Mouse (Mus musculus) midbrain, embryonic 16.5 days (tissue): ENCODE data around the gene Creb3l4. TPM values are rescaled to one million over a fixed set of nuclear protein-coding genes. Genes with fewer than 3 reads are reported as not detected.

Experiments used
- ATAC-seq: fragments of 200-750 bp; cut with Nextera tagmentation; 2 replicates; pipeline ENCODE4 v1.8.0; 2017; ENCODE audit warnings: moderate TSS enrichment
- H3K27ac ChIP-seq: fragments of 300-500 bp; sonication (generic); 2 replicates; pipeline ENCODE4 v1.5.1; 2014; ENCODE audit warnings: mild to moderate bottlenecking, low read length, mixed read lengths
- H3K27me3 ChIP-seq: fragments of 300-500 bp; sonication (generic); 2 replicates; pipeline ENCODE4 v1.6.1; 2014; ENCODE audit warnings: low read depth, low read length, mixed read lengths; ENCODE audit not compliant: control insufficient read depth, insufficient read depth
- H3K36me3 ChIP-seq: fragments of 300-500 bp; sonication (generic); 2 replicates; pipeline ENCODE4 v1.6.1; 2014; ENCODE audit warnings: mild to moderate bottlenecking, low read length, moderate library complexity, mixed read lengths; ENCODE audit not compliant: control insufficient read depth, insufficient read depth
- H3K4me1 ChIP-seq: fragments of 300-500 bp; sonication (generic); 2 replicates; pipeline ENCODE4 v1.6.1; 2014; ENCODE audit warnings: mild to moderate bottlenecking, low read length, mixed read lengths; ENCODE audit not compliant: control insufficient read depth, insufficient read depth
- H3K4me2 ChIP-seq: fragments of 300-500 bp; sonication (generic); 2 replicates; pipeline ENCODE4 v1.6.1; 2014; ENCODE audit warnings: mild to moderate bottlenecking, low read length, mixed read lengths
- H3K4me3 ChIP-seq: fragments of 300-500 bp; sonication (generic); 2 replicates; pipeline ENCODE4 v1.5.1; 2014; ENCODE audit warnings: low read depth, mild to moderate bottlenecking, low read length, moderate library complexity, mixed read lengths
- H3K9ac ChIP-seq: fragments of 300-500 bp; sonication (generic); 2 replicates; pipeline ENCODE4 v1.6.1; 2014; ENCODE audit warnings: low read depth, low read length, mixed read lengths
- H3K9me3 ChIP-seq: fragments of 300-500 bp; sonication (generic); replicated peaks from 2 replicates; pipeline ENCODE4 v1.6.1; 2014; ENCODE audit warnings: mild to moderate bottlenecking, low read length, mixed read lengths; ENCODE audit not compliant: control insufficient read depth, poor library complexity, severe bottlenecking
- WGBS: fragments of 180-500 bp; shearing (Covaris S2); extraction: QIAGEN DNeasy Blood & Tissue Kit; methylation state at CpG from one replicate; pipeline ENCODE4 v1.1.7; 2014; 5-methylcytosine and 5-hydroxymethylcytosine counted together
- polyA plus RNA-seq: library from polyadenylated mRNA; unstranded; fragments of >200 nt; fragmentation: Nextera tagmentation; extraction: Ambion mirVana; gene quantifications from 2 replicates; pipeline ENCODE4 v1.2.1, GENCODE M21; 2015

The Creb3l4 gene
- polyA plus RNA-seq, 1 experiment from 2014 or later, result 1.1 TPM

- H3K27me3 ChIP-seq, result no peaks in the 10 kb centered on the region
- H3K9me3 ChIP-seq, result no peaks in the 10 kb centered on the region
- no peak for ATAC-seq
- 14% methylated on average over 5 of the region's 5 CpGs for WGBS
- peak overlapping the region; percentile 61 for H3K4me3 ChIP-seq
- peaks cover 20% of the 10 kb centered on the region; the same call in 1 of the 2 replicates for H3K36me3 ChIP-seq
- peak overlapping the region; percentile 89 for H3K4me2 ChIP-seq
- no peak overlapping the region for H3K27ac ChIP-seq
- H3K4me1 ChIP-seq, result peaks cover 19% of the 10 kb centered on the region
- peak overlapping the region; percentile 89 for H3K9ac ChIP-seq
Observed at GRCm38 (mm10) chr3:90212723-90213122, 30.6 kb downstream of the Creb3l4 start.

- no peak overlapping the region for H3K9ac ChIP-seq
- no peaks in the 10 kb centered on the region for H3K9me3 ChIP-seq
- H3K27ac ChIP-seq, result no peak overlapping the region
- 83% methylated on average over 13 of the region's 13 CpGs for WGBS
- H3K4me3 ChIP-seq, result peak overlapping the region; percentile 61; the same call in 1 of the 2 replicates
- ATAC-seq, result no peak
- H3K36me3 ChIP-seq, result peaks cover 23% of the 10 kb centered on the region; the same call in 1 of the 2 replicates
- H3K27me3 ChIP-seq, result no peaks in the 10 kb centered on the region
- peaks cover 19% of the 10 kb centered on the region for H3K4me1 ChIP-seq
- peak overlapping the region; percentile 89 for H3K4me2 ChIP-seq
Observed at GRCm38 (mm10) chr3:90211475-90212398, 31.6 kb downstream of the Creb3l4 start.

DNA sequence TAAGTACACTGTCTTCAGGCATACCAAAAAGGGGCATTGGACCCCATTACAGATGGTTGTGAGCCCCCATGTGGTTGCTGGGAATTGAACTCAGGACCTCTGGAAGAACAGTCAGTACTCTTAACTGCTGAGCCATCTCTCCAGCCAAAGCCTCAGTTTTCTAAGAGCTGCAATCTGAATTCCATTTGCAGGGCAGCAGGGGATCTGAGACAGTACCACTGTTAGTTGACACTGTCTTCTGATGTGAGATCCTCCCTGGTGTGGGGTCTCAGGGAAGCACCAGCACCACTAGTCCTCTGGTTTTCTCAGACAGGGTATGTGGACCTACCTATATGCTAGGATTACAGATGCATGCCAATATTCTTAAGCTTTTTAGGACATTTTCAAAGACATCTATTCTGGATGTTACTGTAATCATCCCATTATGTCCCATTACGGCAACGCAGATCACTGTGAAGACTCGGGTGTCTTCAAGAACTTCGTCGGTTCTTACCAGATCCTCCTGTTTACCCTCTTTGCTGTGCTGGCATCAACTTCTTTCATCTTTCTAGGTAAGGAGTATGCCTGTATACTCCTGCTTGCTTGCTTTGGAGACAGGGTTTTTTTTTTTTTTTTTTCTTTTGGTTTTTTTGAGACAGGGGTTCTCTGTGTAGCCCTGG, 33.3 kb downstream of the Creb3l4 start:
- Histone ChIP-seq H3K4me2 (no peak overlapping the region), H3K27ac (no peak overlapping the region), H3K9ac (no peak overlapping the region), H3K36me3 (peaks cover 23% of the 10 kb centered on the region; the same call in 1 of the 2 replicates), H3K4me1 (peaks cover 19% of the 10 kb centered on the region), H3K9me3 (no peaks in the 10 kb centered on the region), H3K27me3 (no peaks in the 10 kb centered on the region), H3K4me3 (no peak overlapping the region)
- no peak for ATAC-seq
- WGBS, result 92% methylated on average over 5 of the region's 5 CpGs

DNA sequence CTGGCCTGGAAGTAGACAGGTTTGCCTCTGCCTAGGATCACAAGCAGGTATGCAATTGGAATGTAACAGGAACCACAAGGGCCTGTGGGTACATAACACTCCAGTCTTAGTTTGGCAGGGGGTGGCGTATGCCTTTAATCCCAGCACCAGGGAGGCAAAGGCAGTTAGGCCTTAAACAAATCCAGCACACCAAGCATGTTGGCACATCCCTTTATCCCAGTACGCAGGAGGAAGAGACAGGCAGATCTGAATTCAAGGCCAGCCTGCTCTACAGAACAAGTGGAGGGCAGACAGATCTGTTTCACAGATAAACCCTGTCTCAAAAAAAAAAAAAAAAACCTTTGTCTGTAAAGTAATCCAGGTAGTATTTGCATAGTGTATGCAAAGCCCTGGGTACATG, 34.6 kb downstream of the Creb3l4 start:
- Histone ChIP-seq H3K4me3 (no peak overlapping the region), H3K36me3 (peaks cover 23% of the 10 kb centered on the region; the same call in 1 of the 2 replicates), H3K27ac (no peak overlapping the region), H3K9ac (no peak overlapping the region), H3K27me3 (no peaks in the 10 kb centered on the region), H3K4me2 (no peak overlapping the region), H3K4me1 (peaks cover 14% of the 10 kb centered on the region), H3K9me3 (no peaks in the 10 kb centered on the region)
- no peak for ATAC-seq
- WGBS, result 92% methylated on average over 2 of the region's 2 CpGs

DNA sequence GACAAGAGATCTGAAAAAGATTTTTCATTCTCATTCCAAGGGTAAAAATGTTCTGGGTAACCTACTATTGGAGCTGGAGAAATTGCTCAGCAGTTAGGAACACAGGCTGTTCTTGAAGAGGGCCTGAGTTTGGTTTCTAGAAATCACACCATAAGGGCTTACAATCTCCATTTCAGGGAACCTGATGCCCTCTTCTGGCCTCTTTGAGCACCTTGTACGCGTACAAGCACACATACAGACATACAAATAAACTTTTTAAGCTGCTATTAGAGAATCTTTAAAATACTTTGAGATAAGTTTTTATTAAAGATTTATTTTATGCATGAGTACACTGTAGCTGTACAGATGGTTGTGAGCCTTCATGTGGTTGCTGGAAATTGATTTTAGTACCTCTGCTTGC, 38.7 kb downstream of the Creb3l4 start:
- H3K4me2 ChIP-seq, result no peak overlapping the region
- H3K9ac ChIP-seq, result no peak overlapping the region
- no peak for ATAC-seq
- no peaks in the 10 kb centered on the region for H3K9me3 ChIP-seq
- peaks cover 15% of the 10 kb centered on the region; the same call in 1 of the 2 replicates for H3K36me3 ChIP-seq
- H3K4me1 ChIP-seq, result no peaks in the 10 kb centered on the region
- 97% methylated on average over 2 of the region's 2 CpGs for WGBS
- no peaks in the 10 kb centered on the region for H3K27me3 ChIP-seq
- no peak overlapping the region for H3K4me3 ChIP-seq
- no peak overlapping the region for H3K27ac ChIP-seq

- Histone ChIP-seq H3K36me3 (peaks cover 11% of the 10 kb centered on the region; the same call in 1 of the 2 replicates), H3K9me3 (no peaks in the 10 kb centered on the region), H3K9ac (no peak overlapping the region), H3K4me3 (no peak overlapping the region), H3K27me3 (no peaks in the 10 kb centered on the region), H3K27ac (no peak overlapping the region), H3K4me1 (no peaks in the 10 kb centered on the region), H3K4me2 (no peak overlapping the region)
- 78% methylated on average over 5 of the region's 5 CpGs for WGBS
- ATAC-seq, result no peak
Observed at GRCm38 (mm10) chr3:90203619-90204018, 39.7 kb downstream of the Creb3l4 start.

DNA sequence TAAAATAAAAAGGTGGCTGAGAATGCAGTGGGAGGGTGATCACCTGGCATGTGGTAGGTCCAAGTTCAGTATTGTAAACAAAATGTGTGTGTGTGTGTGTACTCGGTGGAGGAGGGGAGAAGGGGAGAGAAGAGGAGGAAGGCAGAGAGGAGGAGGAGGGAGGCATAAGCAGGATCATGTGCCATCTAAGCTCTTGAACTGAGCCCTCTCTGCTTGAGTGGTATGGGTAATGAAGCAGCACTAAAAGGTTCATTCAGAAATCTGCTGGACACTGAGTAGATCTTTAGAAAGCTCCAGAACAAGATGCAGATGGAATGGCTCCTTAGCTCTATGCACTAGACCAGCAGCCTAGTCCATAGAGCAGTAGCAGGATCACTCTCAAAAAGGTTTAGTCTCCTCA, 40.4 kb downstream of the Creb3l4 start:
- no peaks in the 10 kb centered on the region for H3K9me3 ChIP-seq
- H3K36me3 ChIP-seq, result peaks cover 5% of the 10 kb centered on the region; the same call in 1 of the 2 replicates
- ATAC-seq, result no peak
- H3K4me1 ChIP-seq, result no peaks in the 10 kb centered on the region
- H3K4me3 ChIP-seq, result no peak overlapping the region
- H3K27me3 ChIP-seq, result no peaks in the 10 kb centered on the region
- no peak overlapping the region for H3K9ac ChIP-seq
- no peak overlapping the region for H3K4me2 ChIP-seq
- WGBS, result 76% methylated on average over 1 of the region's 1 CpGs
- H3K27ac ChIP-seq, result no peak overlapping the region

GRCm38 (mm10) chr3:90197548-90197947, 45.8 kb downstream of the Creb3l4 start:
- no peak overlapping the region for H3K4me2 ChIP-seq
- ATAC-seq, result no peak
- WGBS, result 81% methylated on average over 1 of the region's 1 CpGs
- no peak overlapping the region for H3K27ac ChIP-seq
- H3K9ac ChIP-seq, result no peak overlapping the region
- no peaks in the 10 kb centered on the region for H3K9me3 ChIP-seq
- H3K27me3 ChIP-seq, result no peaks in the 10 kb centered on the region
- no peaks in the 10 kb centered on the region for H3K4me1 ChIP-seq
- no peaks in the 10 kb centered on the region for H3K36me3 ChIP-seq
- no peak overlapping the region for H3K4me3 ChIP-seq

DNA sequence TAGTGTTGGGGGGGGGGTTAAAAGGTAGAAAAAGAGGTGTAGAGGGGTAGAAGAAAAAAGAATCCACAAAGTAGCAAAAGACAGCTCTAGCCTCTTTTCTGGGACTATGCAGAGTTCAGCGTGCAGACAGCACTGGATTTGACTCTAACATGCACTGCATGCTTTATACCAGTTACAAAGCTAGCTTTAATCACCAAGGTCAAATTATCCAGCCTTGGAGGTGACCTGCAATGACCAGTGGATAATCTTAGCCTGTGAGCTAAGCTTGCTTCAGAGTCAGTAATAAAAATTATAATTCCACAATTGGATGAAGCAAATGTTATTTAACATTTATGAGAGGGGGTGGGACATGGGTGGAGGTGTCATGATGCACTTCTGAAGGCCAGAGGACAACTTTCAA, 47.7 kb downstream of the Creb3l4 start:
- ATAC-seq, result no peak
- Histone ChIP-seq H3K27me3 (no peaks in the 10 kb centered on the region), H3K4me1 (no peaks in the 10 kb centered on the region), H3K4me2 (no peak overlapping the region), H3K9me3 (no peaks in the 10 kb centered on the region), H3K36me3 (no peaks in the 10 kb centered on the region), H3K27ac (no peak overlapping the region), H3K4me3 (no peak overlapping the region), H3K9ac (no peak overlapping the region)
- WGBS, result 75% methylated on average over 1 of the region's 1 CpGs
